Mouse (Mus musculus) cerebellum, adult 11-12 months (tissue): Measurements from ENCODE around the gene Aldh3b1.
"Not testable (repeated sequence)": the region's sequence is repeated elsewhere in the genome, so short reads cannot be mapped to it uniquely, and the experiment has no call there.

ENCODE experiments used
- DNase-seq: peaks from one replicate; pipeline ENCODE4 v3.0.0; 2022

Gene Aldh3b1

GRCm38 (mm10) chr19:3929211-3929941, at the start of gene Aldh3b1:
Gene Aldh3b1 (minus strand): TSS chr19:3929808.
- peak; percentile 92 for DNase-seq

GRCm38 (mm10) chr19:3975866-3976265, 46.3 kb upstream of the Aldh3b1 start:
- no peak for DNase-seq

GRCm38 (mm10) chr19:3974608-3975007, 45.0 kb upstream of the Aldh3b1 start:
- DNase-seq = not testable (repeated sequence)

- DNase-seq = no peak
Measured at GRCm38 (mm10) chr19:3972229-3972628, 42.6 kb upstream of the Aldh3b1 start, which contains the start of gene Aldh3b2. Gene Aldh3b2 (plus strand): TSS chr19:3972328.

GRCm38 (mm10) chr19:3967258-3967657, 37.6 kb upstream of the Aldh3b1 start:
- no peak for DNase-seq

GRCm38 (mm10) chr19:3966330-3967075, 36.9 kb upstream of the Aldh3b1 start:
- DNase-seq = no peak

GRCm38 (mm10) chr19:3964030-3964429, 34.4 kb upstream of the Aldh3b1 start:
- no peak for DNase-seq

GRCm38 (mm10) chr19:3962469-3962868, 32.9 kb upstream of the Aldh3b1 start:
- DNase-seq = no peak

GRCm38 (mm10) chr19:3961805-3962204, 32.2 kb upstream of the Aldh3b1 start:
- DNase-seq = not testable (repeated sequence)

- DNase-seq = no peak
Measured at GRCm38 (mm10) chr19:3960211-3960610, 30.6 kb upstream of the Aldh3b1 start.

- DNase-seq = no peak
Measured at GRCm38 (mm10) chr19:3959030-3959429, 29.4 kb upstream of the Aldh3b1 start.

- DNase-seq = no peak
Measured at GRCm38 (mm10) chr19:3958470-3958869, 28.9 kb upstream of the Aldh3b1 start, which contains the start of gene Aldh3b3. Gene Aldh3b3 (plus strand): TSS chr19:3958645.

- not testable (repeated sequence) for DNase-seq
Measured at GRCm38 (mm10) chr19:3957296-3958036, 27.9 kb upstream of the Aldh3b1 start.

- DNase-seq = no peak
Measured at GRCm38 (mm10) chr19:3955804-3956203, 26.2 kb upstream of the Aldh3b1 start.

- DNase-seq = no peak
Measured at GRCm38 (mm10) chr19:3955033-3955432, 25.4 kb upstream of the Aldh3b1 start.

GRCm38 (mm10) chr19:3952099-3952498, 22.5 kb upstream of the Aldh3b1 start:
- no peak for DNase-seq

- DNase-seq = no peak
Measured at GRCm38 (mm10) chr19:3951461-3951860, 21.9 kb upstream of the Aldh3b1 start.

GRCm38 (mm10) chr19:3950331-3950730, 20.7 kb upstream of the Aldh3b1 start:
- DNase-seq = no peak

- DNase-seq = no peak
Measured at GRCm38 (mm10) chr19:3948546-3948945, 18.9 kb upstream of the Aldh3b1 start.

- no peak for DNase-seq
Measured at GRCm38 (mm10) chr19:3947813-3948212, 18.2 kb upstream of the Aldh3b1 start.

- DNase-seq = peak; percentile 47
Measured at GRCm38 (mm10) chr19:3946715-3947114, 17.1 kb upstream of the Aldh3b1 start.

- no peak for DNase-seq
Measured at GRCm38 (mm10) chr19:3945872-3946564, 16.4 kb upstream of the Aldh3b1 start.
